In the genomic region with DNA sequence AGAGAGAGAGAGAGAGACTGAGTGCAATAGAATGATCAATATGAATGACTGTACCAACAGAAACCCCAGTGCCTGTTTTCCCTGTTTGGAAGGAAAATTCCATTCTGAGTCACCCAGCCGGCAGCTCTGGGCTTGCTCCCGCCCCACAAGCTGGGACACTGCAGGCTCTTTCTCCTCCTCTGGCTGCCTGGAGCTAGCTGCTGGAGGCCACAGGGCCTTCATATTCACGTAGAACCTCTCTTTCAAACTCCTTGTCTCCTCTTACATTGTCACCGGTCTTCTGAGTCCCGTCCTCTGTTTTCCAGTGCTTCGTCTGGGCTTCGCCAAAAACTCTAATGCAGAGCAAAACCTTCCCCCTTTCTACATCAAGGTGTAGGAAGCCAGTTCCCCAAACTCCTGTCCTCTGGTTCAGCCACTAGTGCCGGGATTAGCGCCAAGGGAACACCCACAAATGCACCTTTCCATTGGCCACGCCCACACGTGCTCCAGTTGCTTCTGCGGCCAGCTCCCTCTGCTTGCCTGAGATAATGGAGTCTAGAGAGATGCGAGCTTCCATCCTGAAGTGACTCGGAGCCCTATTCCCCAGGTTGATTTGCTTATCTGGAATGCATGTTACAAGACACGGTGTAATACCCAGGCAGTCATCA, we compare ENCODE assay signal across 8 mouse cellular contexts.
A peak's percentile ranks its signal among the peaks of the same experiment; 100 is the strongest.
DNase-seq lines count a peak whose midpoint lies in the region; ATAC-seq lines count a peak whose summit lies in the region.

No protein-coding gene starts in this region.

- 0 out of 2 replicates have a peak overlapping the region, but pooled peaks have one; percentile 17 for H3K4me2 ChIP-seq in midbrain, embryonic 12.5 days (replicated peaks)
- no peak overlapping the region for H3K4me2 ChIP-seq in midbrain, embryonic 16.5 days (ENCODE audit: low read length)
- peak overlapping the region; percentile 38 for H3K4me2 ChIP-seq in kidney, embryonic 15.5 days
- H3K4me2 ChIP-seq in lung, embryonic 15.5 days, result 0 out of 2 replicates have a peak overlapping the region, but pooled peaks have one; percentile 11

- no peaks in the 10 kb centered on the region for H3K9me3 ChIP-seq in midbrain, embryonic 12.5 days
- H3K9me3 ChIP-seq in midbrain, embryonic 16.5 days (replicated peaks; ENCODE audit: control insufficient read depth, low read length, poor library complexity, severe bottlenecking), result no peaks in the 10 kb centered on the region
- no peaks in the 10 kb centered on the region for H3K9me3 ChIP-seq in kidney, embryonic 15.5 days (replicated peaks)
- no peaks in the 10 kb centered on the region for H3K9me3 ChIP-seq in lung, embryonic 15.5 days

- H3K9ac ChIP-seq in midbrain, embryonic 12.5 days (replicated peaks), result no peak overlapping the region
- no peak overlapping the region for H3K9ac ChIP-seq in midbrain, embryonic 16.5 days (ENCODE audit: low read depth, low read length)
- no peak overlapping the region for H3K9ac ChIP-seq in kidney, embryonic 15.5 days
- H3K9ac ChIP-seq in lung, embryonic 15.5 days, result no peak overlapping the region

- H3K27me3 ChIP-seq in midbrain, embryonic 12.5 days, result no peaks in the 10 kb centered on the region
- H3K27me3 ChIP-seq in midbrain, embryonic 16.5 days (ENCODE audit: control insufficient read depth, insufficient read depth, low read depth, low read length), result no peaks in the 10 kb centered on the region
- peaks cover 6% of the 10 kb centered on the region for H3K27me3 ChIP-seq in kidney, embryonic 15.5 days
- no peaks in the 10 kb centered on the region for H3K27me3 ChIP-seq in lung, embryonic 15.5 days

- peak; percentile 37 for DNase-seq in cerebellum, adult 9-11 months
- DNase-seq in cerebellum, postnatal 4 days (ENCODE audit: low spot score in 2 of 2), result no peak
- peak; percentile 24 to 48 for DNase-seq in cerebellum, postnatal 25 days
- no peak for DNase-seq in spleen, postnatal 10 days (ENCODE audit: low spot score in 2 of 2)

- peaks cover 25% of the 10 kb centered on the region for H3K4me1 ChIP-seq in midbrain, embryonic 12.5 days
- H3K4me1 ChIP-seq in midbrain, embryonic 16.5 days (ENCODE audit: control insufficient read depth, insufficient read depth, low read length), result peaks cover 20% of the 10 kb centered on the region
- H3K4me1 ChIP-seq in kidney, embryonic 15.5 days, result 0 out of 2 replicates have a peak, but pooled peaks cover 4% of the 10 kb centered on the region
- no peaks in the 10 kb centered on the region for H3K4me1 ChIP-seq in lung, embryonic 15.5 days

- no peaks in the 10 kb centered on the region for H3K36me3 ChIP-seq in midbrain, embryonic 12.5 days
- no peaks in the 10 kb centered on the region for H3K36me3 ChIP-seq in midbrain, embryonic 16.5 days (ENCODE audit: control insufficient read depth, insufficient read depth, low read length)
- no peaks in the 10 kb centered on the region for H3K36me3 ChIP-seq in kidney, embryonic 15.5 days
- no peaks in the 10 kb centered on the region for H3K36me3 ChIP-seq in lung, embryonic 15.5 days

- H3K4me3 ChIP-seq in midbrain, embryonic 12.5 days, result no peak overlapping the region
- H3K4me3 ChIP-seq in midbrain, embryonic 16.5 days (ENCODE audit: low read depth, low read length), result no peak overlapping the region
- 0 out of 2 replicates have a peak overlapping the region, but pooled peaks have one; percentile 0 for H3K4me3 ChIP-seq in kidney, embryonic 15.5 days (replicated peaks)
- no peak overlapping the region for H3K4me3 ChIP-seq in lung, embryonic 15.5 days

- H3K27ac ChIP-seq in midbrain, embryonic 12.5 days (replicated peaks), result peak overlapping the region; percentile 77; the same call in 1 of the 2 replicates
- no peak overlapping the region for H3K27ac ChIP-seq in midbrain, embryonic 16.5 days (ENCODE audit: low read length)
- H3K27ac ChIP-seq in kidney, embryonic 15.5 days, result no peak overlapping the region
- no peak overlapping the region for H3K27ac ChIP-seq in lung, embryonic 15.5 days

- ATAC-seq in midbrain, embryonic 12.5 days (ENCODE audit: low FRiP score, low read depth), result no peak
- no peak for ATAC-seq in midbrain, embryonic 16.5 days
- ATAC-seq in kidney, embryonic 15.5 days (replicated peaks; ENCODE audit: low FRiP score), result no peak; the same call in 1 of the 2 replicates
- ATAC-seq in lung, embryonic 15.5 days (ENCODE audit: borderline replicate concordance, extremely low read depth, low FRiP score, low TSS enrichment), result no peak

- WGBS in midbrain, embryonic 12.5 days, result 16% methylated on average over 15 of the region's 15 CpGs
- WGBS in midbrain, embryonic 16.5 days, result 16% methylated on average over 15 of the region's 15 CpGs
- 16% methylated on average over 15 of the region's 15 CpGs for WGBS in kidney, embryonic 15.5 days
- WGBS in lung, embryonic 15.5 days, result 8% methylated on average over 15 of the region's 15 CpGs

Comparison
In these comparisons a context has a peak if more than half of its experiments do, and no peak if none do; other contexts are left out.
1. DNase-seq: peak in cerebellum, adult 9-11 months (single experiment) and cerebellum, postnatal 25 days (2 of 2); none in cerebellum, postnatal 4 days (0 of 2) and spleen, postnatal 10 days (0 of 2).